Mouse (Mus musculus): Measurements from ENCODE around the gene Eps15l1.

GRCm38 (mm10) chr8:72420571-72421361 is 494 bp downstream of the Eps15l1 start:
- TF ChIP-seq CTCF (IDR thresholded peaks at IDR 0.05; ENCODE audit: low read depth) (no peak), EP300 (IDR thresholded peaks at IDR 0.05; ENCODE audit: low read depth) (no peak)

All from liver, embryonic 14.5 days (tissue).